Mouse (Mus musculus): ENCODE measurements around the gene Unc5a.

DNA sequence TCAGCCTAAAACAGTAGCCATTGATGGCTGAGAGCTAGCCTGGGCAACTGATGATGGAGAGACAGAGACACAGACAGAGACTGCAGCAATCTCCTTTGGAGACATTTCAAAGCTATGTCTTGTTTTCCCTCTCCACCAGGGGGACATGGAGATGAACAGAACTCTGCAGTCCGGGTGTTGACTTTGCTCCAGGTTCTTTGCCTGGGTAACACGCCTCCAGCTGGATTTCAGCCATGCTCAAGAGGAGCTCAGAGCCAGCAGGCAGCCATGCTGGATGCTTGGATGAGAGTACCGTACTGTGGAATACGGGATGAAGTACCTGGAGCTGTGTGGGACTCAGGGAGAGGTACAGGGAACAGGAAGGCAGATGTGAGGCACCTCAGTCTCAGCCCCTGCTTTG, 22.6 kb upstream of the Unc5a start:
- TF ChIP-seq CTCF (IDR thresholded peaks at IDR 0.05; ENCODE audit: low read depth, low read length) (no peak), GATA1 (IDR thresholded peaks at IDR 0.05; ENCODE audit: borderline replicate concordance, low read length) (no peak), TAL1 (conservative IDR thresholded peaks at IDR 0.05; ENCODE audit: low read depth, low read length) (no peak)
